Mouse (Mus musculus) MEL (cell line): ENCODE measurements around the gene Ppp1r15a. TPM values are rescaled to one million over a fixed set of nuclear protein-coding genes. Genes with fewer than 3 reads are reported as not detected.

Experiments
- DNase-seq: peaks from one replicate; pipeline ENCODE4 v3.0.0; 2011; ENCODE audit warnings: low read depth, low spot score
- H3K27ac ChIP-seq: 2 replicates; pipeline ENCODE4 v1.5.1; 2012; ENCODE audit warnings: low read depth, mild to moderate bottlenecking, control low read depth, low read length, moderate library complexity; ENCODE audit not compliant: control insufficient read depth
- H3K27me3 ChIP-seq, 2 experiments: fragments of 150-350 bp in 1 of 2; sonication (generic) in 1 of 2; 2 replicates each; pipeline ENCODE4 v1.6.1; 2012; ENCODE audit warnings: low read length in 2 of 2, mild to moderate bottlenecking in 2 of 2, improper control_type of control experiment in 1 of 2, moderate library complexity in 1 of 2; ENCODE audit not compliant: insufficient read depth in 2 of 2, control insufficient read depth in 1 of 2
- H3K36me3 ChIP-seq, 2 experiments: 2 replicates each; pipeline ENCODE4 v1.6.1; 2012 to 2014; ENCODE audit warnings: low read length in 2 of 2, improper control_type of control experiment in 1 of 2, inconsistent platforms in 1 of 2, mild to moderate bottlenecking in 1 of 2; ENCODE audit not compliant: insufficient read depth in 2 of 2, control insufficient read depth in 1 of 2
- H3K4me1 ChIP-seq, 2 experiments: fragments of 150-350 bp in 1 of 2; sonication (generic) in 1 of 2; 2 replicates each; pipeline ENCODE4 v1.6.1; 2012; ENCODE audit warnings: low read length in 2 of 2, improper control_type of control experiment in 1 of 2, mild to moderate bottlenecking in 1 of 2; ENCODE audit not compliant: insufficient read depth in 2 of 2, control insufficient read depth in 1 of 2
- H3K4me3 ChIP-seq, 2 experiments: fragments of 150-350 bp in 1 of 2; sonication (generic) in 1 of 2; 2 replicates each; pipeline ENCODE4 v1.5.1; 2012; ENCODE audit warnings: low read depth in 2 of 2, low read length in 2 of 2, mild to moderate bottlenecking in 2 of 2, moderate library complexity in 2 of 2, control low read depth in 1 of 2, improper control_type of control experiment in 1 of 2; ENCODE audit not compliant: control insufficient read depth in 1 of 2, insufficient read depth in 1 of 2
- H3K79me2 ChIP-seq: 2 replicates; pipeline ENCODE4 v1.6.1; 2012; ENCODE audit warnings: mild to moderate bottlenecking, low read length, moderate library complexity; ENCODE audit not compliant: control insufficient read depth, poor library complexity, insufficient read depth
- H3K9ac ChIP-seq: 2 replicates; pipeline ENCODE4 v1.6.1; 2012; ENCODE audit warnings: low read depth, mild to moderate bottlenecking, control low read depth, low read length, moderate library complexity; ENCODE audit not compliant: control insufficient read depth, poor library complexity, severe bottlenecking
- H3K9me3 ChIP-seq: fragments of 150-350 bp; sonication (generic); replicated peaks from 2 replicates; pipeline ENCODE4 v1.6.1; 2012; ENCODE audit warnings: mild to moderate bottlenecking, low read length, improper control_type of control experiment, moderate library complexity; ENCODE audit not compliant: insufficient read depth
- EP300 ChIP-seq, 2 experiments: IDR thresholded peaks; 2 replicates each; pipeline ENCODE4 v1.6.1; 2011; ENCODE audit warnings: improper control_type of control experiment in 2 of 2, low read length in 2 of 2, low read depth in 1 of 2, mild to moderate bottlenecking in 1 of 2
- HCFC1 ChIP-seq: IDR thresholded peaks from 2 replicates; pipeline ENCODE4 v1.6.1; 2012; ENCODE audit warnings: low read depth, mild to moderate bottlenecking, inconsistent platforms, low read length, improper control_type of control experiment, moderate library complexity
- KAT2A ChIP-seq: conservative IDR thresholded peaks from 2 replicates; pipeline ENCODE4 v1.6.1; 2012; ENCODE audit warnings: low read depth, low read length, improper control_type of control experiment, inconsistent platforms
- MAX ChIP-seq: IDR thresholded peaks from 2 replicates; pipeline ENCODE4 v1.6.1; 2011; ENCODE audit warnings: low read length, improper control_type of control experiment
- MXI1 ChIP-seq: IDR thresholded peaks from 2 replicates; pipeline ENCODE4 v1.6.1; 2011; ENCODE audit warnings: mild to moderate bottlenecking, low read depth, low read length, improper control_type of control experiment
- NELFE ChIP-seq: IDR thresholded peaks from 2 replicates; pipeline ENCODE4 v1.6.1; 2011; ENCODE audit warnings: low read depth, low read length, improper control_type of control experiment
- NRF1 ChIP-seq: IDR thresholded peaks from 2 replicates; pipeline ENCODE4 v1.6.1; 2014; ENCODE audit warnings: low read depth, mild to moderate bottlenecking, inconsistent platforms, low read length, improper control_type of control experiment, moderate library complexity; ENCODE audit not compliant: poor library complexity, insufficient read depth, severe bottlenecking
- POLR2A ChIP-seq, 2 experiments: IDR thresholded peaks; 2 replicates each; pipeline ENCODE4 v1.6.1; 2011 to 2012; ENCODE audit warnings: low read length in 2 of 2, mild to moderate bottlenecking in 2 of 2, control low read depth in 1 of 2, improper control_type of control experiment in 1 of 2, low read depth in 1 of 2, moderate library complexity in 1 of 2; ENCODE audit not compliant: control insufficient read depth in 1 of 2, insufficient read depth in 1 of 2, poor library complexity in 1 of 2
- POLR2AphosphoS2 ChIP-seq: IDR thresholded peaks from 2 replicates; pipeline ENCODE4 v1.6.1; 2011; ENCODE audit warnings: low read length, improper control_type of control experiment
- RCOR1 ChIP-seq: IDR thresholded peaks from 2 replicates; pipeline ENCODE4 v1.6.1; 2012; ENCODE audit warnings: low read depth, mild to moderate bottlenecking, inconsistent platforms, low read length, improper control_type of control experiment
- SIN3A ChIP-seq: IDR thresholded peaks from 2 replicates; pipeline ENCODE4 v1.6.1; 2012; ENCODE audit warnings: low read length, improper control_type of control experiment, inconsistent platforms
- TBP ChIP-seq: IDR thresholded peaks from 2 replicates; pipeline ENCODE4 v1.8.0; 2011; ENCODE audit warnings: low read depth, low read length, improper control_type of control experiment
- TCF12 ChIP-seq: IDR thresholded peaks from 2 replicates; pipeline ENCODE4 v1.6.1; 2014; ENCODE audit warnings: low read depth, mild to moderate bottlenecking, inconsistent platforms, low read length, improper control_type of control experiment, moderate library complexity
- UBTF ChIP-seq: IDR thresholded peaks from 2 replicates; pipeline ENCODE4 v1.6.1; 2012; ENCODE audit warnings: low read depth, mild to moderate bottlenecking, inconsistent platforms, low read length, improper control_type of control experiment, moderate library complexity, borderline replicate concordance; ENCODE audit not compliant: insufficient read depth
- USF1 ChIP-seq: IDR thresholded peaks from 2 replicates; pipeline ENCODE4 v1.6.1; 2014; ENCODE audit warnings: low read depth, mild to moderate bottlenecking, inconsistent platforms, low read length, improper control_type of control experiment, moderate library complexity
- ZC3H11A ChIP-seq: IDR thresholded peaks from 2 replicates; pipeline ENCODE4 v1.6.1; 2012; ENCODE audit warnings: low read depth, mild to moderate bottlenecking, inconsistent platforms, low read length, improper control_type of control experiment
- ZKSCAN1 ChIP-seq: IDR thresholded peaks from 2 replicates; pipeline ENCODE4 v1.6.1; 2012; ENCODE audit warnings: low read depth, mild to moderate bottlenecking, inconsistent platforms, low read length, improper control_type of control experiment, moderate library complexity
- ZNF384 ChIP-seq: IDR thresholded peaks from 2 replicates; pipeline ENCODE4 v1.6.1; 2012; ENCODE audit warnings: low read depth, mild to moderate bottlenecking, inconsistent platforms, low read length, improper control_type of control experiment
- polyA plus RNA-seq, 2 experiments: library from polyadenylated mRNA; stranded (reverse) in 1 of 2; unstranded in 1 of 2; fragments of >175 nt in 1 of 2; fragments of >200 nt in 1 of 2; gene quantifications; 2 replicates each; pipeline versions ENCODE4 v1.2.1 to v1.2.4; 2012; ENCODE audit warnings: low replicate concordance in 2 of 2, low read depth in 1 of 2; ENCODE audit not compliant: insufficient read length in 2 of 2, insufficient read depth in 1 of 2, missing spikeins in 1 of 2
- total RNA-seq: library from RNA; depleted of rRNA; stranded (reverse); fragments of 300-350 nt; gene quantifications from 2 replicates; pipeline ENCODE4 v1.2.3, GENCODE M21; 2012; rRNA removed

The Ppp1r15a gene
- total and polyA plus RNA-seq, 3 experiments = 27.0 to 78.0 TPM; not detected in 1

GRCm38 (mm10) chr7:45475291-45475969, 50.6 kb downstream of the Ppp1r15a start:
- H3K4me3 ChIP-seq = peak overlapping the region; percentile 70 to 76
- peak overlapping the region; percentile 67 for H3K27ac ChIP-seq

More at GRCm38 (mm10) chr7:45475291-45475969, 50.6 kb downstream of the Ppp1r15a start:
- H3K79me2 ChIP-seq = peaks cover 3% of the 10 kb centered on the region; the same call in 1 of the 2 replicates
- no peaks in the 10 kb centered on the region for H3K27me3 ChIP-seq
- peaks cover 5 to 25% of the 10 kb centered on the region in 2 experiments; a peak in 3 of 4 replicates for H3K4me1 ChIP-seq
- peak overlapping the region; percentile 72 for H3K9ac ChIP-seq
- DNase-seq = peak; percentile 91
- H3K9me3 ChIP-seq = no peaks in the 10 kb centered on the region
- peaks cover 0 to 13% of the 10 kb centered on the region in 2 experiments; a peak in 2 of 4 replicates for H3K36me3 ChIP-seq
- TF ChIP-seq TBP = peak; percentile 89
- TF ChIP-seq KAT2A = peak; percentile 77
- peak; percentile 38; the same call in 1 of the 2 replicates for TF ChIP-seq USF1
- no peak for TF ChIP-seq ZC3H11A
- no peak for TF ChIP-seq UBTF
- no peak for TF ChIP-seq RCOR1
- TF ChIP-seq ZNF384 = 0 out of 2 replicates have a peak, but pooled peaks have one; percentile 12
- peak; percentile 28; the same call in 1 of the 2 replicates for TF ChIP-seq TCF12
- TF ChIP-seq POLR2AphosphoS2 = peak; percentile 89
- peak; percentile 59 to 88; a peak in 3 of 4 replicates for TF ChIP-seq POLR2A (IDR thresholded peaks at IDR 0.05; ENCODE audit: control insufficient read depth in 1 of 2, insufficient read depth in 1 of 2, low read depth in 1 of 2, low read length in 2 of 2, poor library complexity in 1 of 2)
- TF ChIP-seq NRF1 = 0 out of 2 replicates have a peak, but pooled peaks have one; percentile 13
- TF ChIP-seq MAX = peak; percentile 68
- TF ChIP-seq HCFC1 = peak; percentile 97
- TF ChIP-seq ZKSCAN1 = no peak
- TF ChIP-seq MXI1 = peak; percentile 73
- TF ChIP-seq NELFE = peak; percentile 80
- 0 out of 4 replicates have a peak, but pooled peaks of 1 of the 2 experiments have one; percentile 8 for TF ChIP-seq EP300 (IDR thresholded peaks at IDR 0.05; ENCODE audit: low read depth in 1 of 2, low read length in 2 of 2)
- peak; percentile 84 for TF ChIP-seq SIN3A

Other genes starting within 250 kb of the Ppp1r15a start
Only the 30 nearest of the 34 such genes appear.
- not detected in 2 replicates for gene Hrc, start 191.0 kb downstream of the Ppp1r15a start, total RNA-seq
- gene Hrc, start 191.0 kb downstream of the Ppp1r15a start, polyA plus RNA-seq = under 1 TPM in 1 of 2 experiments, not detected in 1; 0.22 TPM
- 3.0 and 3.4 TPM in 2 replicates for gene Ppfia3, start 159.2 kb downstream of the Ppp1r15a start, total RNA-seq
- gene Ppfia3, start 159.2 kb downstream of the Ppp1r15a start, polyA plus RNA-seq = 1 to 10 TPM in 1 of 2 experiments, not detected in 1; 5.9 TPM
- gene Lin7b, start 155.7 kb downstream of the Ppp1r15a start, total RNA-seq = 1.3 and 1.4 TPM in 2 replicates
- gene Lin7b, start 155.7 kb downstream of the Ppp1r15a start, polyA plus RNA-seq = 1 to 10 TPM in 1 of 2 experiments, not detected in 1; 3.8 TPM
- 260 and 272 TPM in 2 replicates for gene Snrnp70, start 130.5 kb downstream of the Ppp1r15a start, total RNA-seq
- gene Snrnp70, start 130.5 kb downstream of the Ppp1r15a start, polyA plus RNA-seq = 1,000 to 10,000 TPM in 1 of 2 experiments, 100 to 1,000 TPM in 1; 588 to 1,478 TPM
- 0.07 TPM in 1 of 2 replicates, not detected in the other for gene Kcna7, start 120.6 kb downstream of the Ppp1r15a start, total RNA-seq
- under 1 TPM in 1 of 2 experiments, not detected in 1; 0.06 TPM for gene Kcna7, start 120.6 kb downstream of the Ppp1r15a start, polyA plus RNA-seq
- gene Ntf5, start 112.6 kb downstream of the Ppp1r15a start, total RNA-seq = 0.54 and 0.92 TPM in 2 replicates
- gene Ntf5, start 112.6 kb downstream of the Ppp1r15a start, polyA plus RNA-seq = 1 to 10 TPM in 1 of 2 experiments, not detected in 1; 1.9 TPM
- 0.19 TPM in 1 of 2 replicates, not detected in the other for gene Lhb, start 105.4 kb downstream of the Ppp1r15a start, total RNA-seq
- gene Lhb, start 105.4 kb downstream of the Ppp1r15a start, polyA plus RNA-seq = under 1 TPM in 1 of 2 experiments, not detected in 1; 0.28 TPM
- gene Gys1, start 91.4 kb downstream of the Ppp1r15a start, total RNA-seq = 12.8 and 15.0 TPM in 2 replicates
- gene Gys1, start 91.4 kb downstream of the Ppp1r15a start, polyA plus RNA-seq = 10 to 100 TPM in 1 of 2 experiments, not detected in 1; 46.9 TPM
- 434 and 469 TPM in 2 replicates for gene Ruvbl2, start 88.2 kb downstream of the Ppp1r15a start, total RNA-seq
- 100 to 1,000 TPM in 1 of 2 experiments, not detected in 1; 758 TPM for gene Ruvbl2, start 88.2 kb downstream of the Ppp1r15a start, polyA plus RNA-seq
- gene Ftl1, start 66.4 kb downstream of the Ppp1r15a start, total RNA-seq = 1,416 and 1,470 TPM in 2 replicates
- gene Ftl1, start 66.4 kb downstream of the Ppp1r15a start, polyA plus RNA-seq = 1,000 to 10,000 TPM in 1 of 2 experiments, not detected in 1; 2,290 TPM
- 105 and 130 TPM in 2 replicates for gene Bax, start 59.4 kb downstream of the Ppp1r15a start, total RNA-seq
- 100 to 1,000 TPM; 205 to 778 TPM for gene Bax, start 59.4 kb downstream of the Ppp1r15a start, polyA plus RNA-seq
- gene Tulp2, start 44.4 kb downstream of the Ppp1r15a start, total RNA-seq = 0.56 and 1.1 TPM in 2 replicates
- gene Tulp2, start 44.4 kb downstream of the Ppp1r15a start, polyA plus RNA-seq = 1 to 10 TPM in 1 of 2 experiments, not detected in 1; 1.2 TPM
- gene Gm45808, start 39.5 kb downstream of the Ppp1r15a start, total RNA-seq = not detected in 2 replicates
- not detected for gene Gm45808, start 39.5 kb downstream of the Ppp1r15a start, polyA plus RNA-seq
- 0.08 and 0.10 TPM in 2 replicates for gene Dhdh, start 37.5 kb downstream of the Ppp1r15a start, total RNA-seq
- 1 to 10 TPM in 1 of 2 experiments, not detected in 1; 1.6 TPM for gene Dhdh, start 37.5 kb downstream of the Ppp1r15a start, polyA plus RNA-seq
- gene Nucb1, start 15.9 kb downstream of the Ppp1r15a start, total RNA-seq = 196 and 224 TPM in 2 replicates
- 100 to 1,000 TPM in 1 of 2 experiments, 10 to 100 TPM in 1; 92.3 to 343 TPM for gene Nucb1, start 15.9 kb downstream of the Ppp1r15a start, polyA plus RNA-seq
- 0.12 and 0.36 TPM in 2 replicates for gene Plekha4, start 62 bp upstream of the Ppp1r15a start, total RNA-seq
- under 1 TPM in 1 of 2 experiments, not detected in 1; 0.65 TPM for gene Plekha4, start 62 bp upstream of the Ppp1r15a start, polyA plus RNA-seq
- gene Hsd17b14, start 28.6 kb upstream of the Ppp1r15a start, total RNA-seq = 1.8 and 2.0 TPM in 2 replicates
- 1 to 10 TPM in 1 of 2 experiments, not detected in 1; 9.3 TPM for gene Hsd17b14, start 28.6 kb upstream of the Ppp1r15a start, polyA plus RNA-seq
- gene Bcat2, start 43.9 kb upstream of the Ppp1r15a start, total RNA-seq = 47.4 and 49.4 TPM in 2 replicates
- gene Bcat2, start 43.9 kb upstream of the Ppp1r15a start, polyA plus RNA-seq = 100 to 1,000 TPM in 1 of 2 experiments, not detected in 1; 140 TPM
- gene Fgf21, start 89.2 kb upstream of the Ppp1r15a start, total RNA-seq = not detected in 2 replicates
- gene Fgf21, start 89.2 kb upstream of the Ppp1r15a start, polyA plus RNA-seq = not detected
- 0.07 TPM in 1 of 2 replicates, not detected in the other for gene Fut1, start 91.0 kb upstream of the Ppp1r15a start, total RNA-seq
- under 1 TPM in 1 of 2 experiments, not detected in 1; 0.04 TPM for gene Fut1, start 91.0 kb upstream of the Ppp1r15a start, polyA plus RNA-seq
- not detected in 2 replicates for gene Izumo1, start 95.5 kb upstream of the Ppp1r15a start, total RNA-seq
- gene Izumo1, start 95.5 kb upstream of the Ppp1r15a start, polyA plus RNA-seq = under 1 TPM in 1 of 2 experiments, not detected in 1; 0.04 TPM
- gene Rasip1, start 101.2 kb upstream of the Ppp1r15a start, total RNA-seq = 1.1 TPM in 2 replicates
- under 1 TPM in 1 of 2 experiments, not detected in 1; 0.65 TPM for gene Rasip1, start 101.2 kb upstream of the Ppp1r15a start, polyA plus RNA-seq
- not detected in 2 replicates for gene Mamstr, start 113.7 kb upstream of the Ppp1r15a start, total RNA-seq
- not detected for gene Mamstr, start 113.7 kb upstream of the Ppp1r15a start, polyA plus RNA-seq
- gene Fut2, start 140.1 kb upstream of the Ppp1r15a start, total RNA-seq = not detected in 2 replicates
- gene Fut2, start 140.1 kb upstream of the Ppp1r15a start, polyA plus RNA-seq = not detected
- not detected in 2 replicates for gene Ntn5, start 157.8 kb upstream of the Ppp1r15a start, total RNA-seq
- under 1 TPM in 1 of 2 experiments, not detected in 1; 0.13 TPM for gene Ntn5, start 157.8 kb upstream of the Ppp1r15a start, polyA plus RNA-seq
- gene Sec1, start 168.1 kb upstream of the Ppp1r15a start, total RNA-seq = not detected in 2 replicates
- not detected for gene Sec1, start 168.1 kb upstream of the Ppp1r15a start, polyA plus RNA-seq
- 0.29 and 0.77 TPM in 2 replicates for gene Car11, start 173.6 kb upstream of the Ppp1r15a start, total RNA-seq
- gene Car11, start 173.6 kb upstream of the Ppp1r15a start, polyA plus RNA-seq = 1 to 10 TPM in 1 of 2 experiments, not detected in 1; 1.5 TPM
- gene Dbp, start 178.8 kb upstream of the Ppp1r15a start, total RNA-seq = 21.1 and 24.4 TPM in 2 replicates
- 10 to 100 TPM in 1 of 2 experiments, not detected in 1; 22.5 TPM for gene Dbp, start 178.8 kb upstream of the Ppp1r15a start, polyA plus RNA-seq
- 3,210 and 3,724 TPM in 2 replicates for gene Rpl18, start 189.2 kb upstream of the Ppp1r15a start, total RNA-seq
- 1,000 to 10,000 TPM in 1 of 2 experiments, not detected in 1; 3,544 TPM for gene Rpl18, start 189.2 kb upstream of the Ppp1r15a start, polyA plus RNA-seq
- gene Sphk2, start 191.7 kb upstream of the Ppp1r15a start, total RNA-seq = 18.3 and 21.0 TPM in 2 replicates
- 10 to 100 TPM in 1 of 2 experiments, not detected in 1; 40.2 TPM for gene Sphk2, start 191.7 kb upstream of the Ppp1r15a start, polyA plus RNA-seq